Comparison of ENCODE assay signal across 12 mouse cellular contexts in the genomic region with DNA sequence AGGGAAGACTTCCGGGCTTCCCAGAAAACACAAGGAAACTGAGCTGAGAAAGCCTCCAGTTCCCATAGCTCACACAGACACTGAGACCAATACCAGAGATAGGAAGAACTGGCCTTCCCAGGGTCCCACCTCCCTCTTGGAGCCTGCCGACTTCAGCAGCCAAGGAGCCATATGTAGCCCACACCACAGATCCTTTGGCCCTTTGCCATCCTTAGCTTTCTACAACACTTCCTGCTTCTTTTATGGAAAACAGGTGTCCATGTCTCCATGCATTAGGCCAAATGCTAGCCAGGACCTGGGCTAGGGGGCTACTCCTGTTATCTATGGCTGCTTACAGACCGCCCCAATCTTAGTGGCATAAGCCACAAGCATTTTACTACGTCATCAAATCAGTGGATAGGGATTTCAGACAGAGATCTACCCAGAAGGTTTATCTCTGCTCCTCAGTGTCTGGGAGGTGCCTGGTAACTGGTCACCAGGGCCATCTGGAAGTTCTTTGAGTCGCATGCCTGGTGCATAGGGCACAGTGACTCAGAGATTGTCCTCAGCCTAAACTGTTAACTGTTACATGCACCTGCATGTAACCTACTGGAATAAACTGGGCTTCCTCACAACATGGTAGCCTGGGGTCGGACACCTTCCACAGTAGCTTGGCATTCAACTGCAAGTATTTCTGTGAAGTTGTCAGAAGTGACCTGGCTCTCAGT.
"Had no signal": no experiment of that assay in that cellular context is flagged by ENCODE, and none has a peak within 500 bp of the region (broad histone marks: within the 10 kb centered on the region; RNA-seq: fewer than 3 reads in every experiment).

No protein-coding gene starts in this region.

- H3K4me1 ChIP-seq: liver, embryonic 13.5 days had no signal

- H3K4me2 ChIP-seq: liver, embryonic 13.5 days; midbrain, embryonic 11.5 days; midbrain, embryonic 15.5 days; neural tube, embryonic 13.5 days had no signal

- H3K27me3 ChIP-seq: midbrain, embryonic 15.5 days had no signal

- H3K27ac ChIP-seq: left cerebral cortex, adult 2 months; liver, embryonic 13.5 days; midbrain, embryonic 15.5 days; neural tube, embryonic 13.5 days had no signal

- ATAC-seq: liver, postnatal 0 days; midbrain, embryonic 15.5 days had no signal

- H3K9me3 ChIP-seq: liver, embryonic 13.5 days; midbrain, embryonic 15.5 days; neural tube, embryonic 13.5 days had no signal

- H3K4me3 ChIP-seq: left cerebral cortex, adult 2 months; liver, embryonic 13.5 days; midbrain, embryonic 15.5 days; neural tube, embryonic 13.5 days had no signal

- H3K9ac ChIP-seq: liver, embryonic 13.5 days; liver, postnatal 0 days; midbrain, embryonic 15.5 days; neural tube, embryonic 13.5 days had no signal

- H3K36me3 ChIP-seq: liver, embryonic 13.5 days; midbrain, embryonic 15.5 days; neural tube, embryonic 13.5 days had no signal

- DNase-seq: kidney, adult 11 months; kidney, postnatal 14 days; liver; liver, embryonic 13.5 days; liver, postnatal 0 days; lung, postnatal 36 days; right cerebral cortex, postnatal 14 days; thymus, postnatal 36 days had no signal
